ENCODE assay signal across 25 mouse cellular contexts in the genomic region with DNA sequence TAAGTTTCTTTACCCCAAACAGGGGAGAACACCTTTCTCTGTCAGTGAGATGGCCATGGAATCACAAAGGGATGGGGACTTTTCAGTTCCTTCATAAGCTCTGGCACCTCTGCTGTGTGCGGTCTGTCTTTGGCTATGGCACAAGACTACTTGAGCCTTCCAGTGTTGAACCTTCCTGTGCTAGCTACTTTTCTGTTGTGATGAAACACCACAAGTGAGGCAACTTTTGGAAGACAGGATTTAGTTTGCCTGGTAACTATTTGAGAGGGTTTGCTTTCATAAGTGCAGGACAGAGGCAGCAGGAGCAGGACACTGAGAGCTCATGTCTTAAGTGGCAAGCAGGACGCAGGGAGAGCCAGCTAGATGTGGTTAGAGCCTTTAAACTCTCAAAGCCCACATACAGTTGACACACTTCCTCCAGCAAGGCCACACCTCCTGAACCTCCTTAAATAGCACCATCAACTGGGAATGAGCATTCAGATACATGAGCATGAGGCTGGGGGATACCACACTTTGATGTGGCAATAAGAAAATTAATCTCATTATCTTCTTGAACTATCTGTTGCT.
DNase-seq lines count a peak whose midpoint lies in the region; ATAC-seq and TF ChIP-seq lines count a peak whose summit lies in the region.
"Had no signal": no experiment of that assay in that cellular context is flagged by ENCODE, and none has a peak within 500 bp of the region (broad histone marks: within the 10 kb centered on the region; RNA-seq: fewer than 3 reads in every experiment).

No protein-coding gene starts in this region.

- no peak for TF ChIP-seq CTCF in lung, adult 2 months (IDR thresholded peaks at IDR 0.05; ENCODE audit: insufficient read depth, low read length)

- H3K36me3 ChIP-seq in forebrain, embryonic 12.5 days (replicated peaks) = no peaks in the 10 kb centered on the region
- H3K36me3 ChIP-seq: heart, embryonic 10.5 days; heart, embryonic 13.5 days; hindbrain, embryonic 12.5 days; hindbrain, embryonic 15.5 days had no signal

- 71% methylated on average over 2 of the region's 2 CpGs for WGBS in lung, adult 2 months
- 92% methylated on average over 2 of the region's 2 CpGs for WGBS in forebrain, embryonic 12.5 days

- no peaks in the 10 kb centered on the region for H3K9me3 ChIP-seq in forebrain, embryonic 12.5 days
- H3K9me3 ChIP-seq: forebrain, embryonic 13.5 days; heart, embryonic 10.5 days; heart, embryonic 13.5 days; hindbrain, embryonic 12.5 days; hindbrain, embryonic 15.5 days had no signal

- peak; percentile 54 for ATAC-seq in megakaryocyte progenitor cell, adult 5-6 weeks (replicated peaks; ENCODE audit: poor library complexity)
- ATAC-seq in forebrain, embryonic 12.5 days (ENCODE audit: low FRiP score) = no peak
- ATAC-seq: CD4-positive, CD25-positive, alpha-beta regulatory T cell, adult 4 months; forebrain, embryonic 13.5 days; forebrain, embryonic 16.5 days; intestine, postnatal 0 days had no signal

- no peak overlapping the region for H3K27ac ChIP-seq in forebrain, embryonic 12.5 days
- H3K27ac ChIP-seq: forebrain, embryonic 13.5 days; gastrocnemius, adult 2 months; heart, adult 2 months; heart, embryonic 10.5 days; heart, embryonic 13.5 days; hindbrain, embryonic 12.5 days; hindbrain, embryonic 15.5 days had no signal

- no peak for TF ChIP-seq POLR2A in lung, adult 2 months (IDR thresholded peaks at IDR 0.05; ENCODE audit: borderline replicate concordance, extremely low read depth, low read depth, low read length)

- no peak overlapping the region for H3K9ac ChIP-seq in forebrain, embryonic 12.5 days
- H3K9ac ChIP-seq: forebrain, embryonic 13.5 days; heart, embryonic 13.5 days; hindbrain, embryonic 12.5 days; hindbrain, embryonic 15.5 days had no signal

- H3K4me1 ChIP-seq in lung, adult 2 months (ENCODE audit: control insufficient read depth, insufficient read depth, low read length) = no peaks in the 10 kb centered on the region
- no peaks in the 10 kb centered on the region for H3K4me1 ChIP-seq in forebrain, embryonic 12.5 days
- H3K4me1 ChIP-seq: forebrain, embryonic 13.5 days; heart, embryonic 10.5 days; heart, embryonic 13.5 days; hindbrain, embryonic 12.5 days; hindbrain, embryonic 15.5 days had no signal

- H3K27me3 ChIP-seq in forebrain, embryonic 12.5 days = no peaks in the 10 kb centered on the region
- H3K27me3 ChIP-seq: forebrain, embryonic 13.5 days; heart, embryonic 13.5 days; hindbrain, embryonic 12.5 days; hindbrain, embryonic 15.5 days had no signal

- H3K4me2 ChIP-seq in forebrain, embryonic 12.5 days = no peak overlapping the region
- H3K4me2 ChIP-seq: forebrain, embryonic 13.5 days; heart, embryonic 13.5 days; hindbrain, embryonic 12.5 days; hindbrain, embryonic 15.5 days had no signal

- peak; percentile 4 for DNase-seq in lung, postnatal 36 days
- DNase-seq in lung, adult 2 months = no peak
- DNase-seq in gonadal fat pad, adult 2 months (ENCODE audit: low read depth) = peak; percentile 56
- DNase-seq in cerebellum, adult 9-11 months = no peak
- DNase-seq: adrenal gland, adult 2 months; adrenal gland, postnatal 14 days; cerebellum, adult 11 months; cerebellum, adult 2 months; cerebellum, postnatal 10 days; cerebellum, postnatal 36 days; gastrocnemius, adult 2 months; gastrocnemius, postnatal 14 days; heart, adult 2 months; heart, postnatal 14 days; heart, postnatal 4 days had no signal

- H3K4me3 ChIP-seq in lung, adult 2 months (replicated peaks; ENCODE audit: extremely low read depth, low read depth, low read length) = no peak overlapping the region
- H3K4me3 ChIP-seq in forebrain, embryonic 12.5 days (replicated peaks) = no peak overlapping the region
- H3K4me3 ChIP-seq: forebrain, embryonic 13.5 days; gastrocnemius, adult 2 months; heart, adult 2 months; heart, embryonic 10.5 days; heart, embryonic 13.5 days; hindbrain, embryonic 12.5 days; hindbrain, embryonic 15.5 days had no signal

Comparison
In these comparisons a context has a peak if more than half of its experiments do, and no peak if none do; other contexts are left out.
1. DNase-seq: peak in lung, postnatal 36 days (single experiment) and gonadal fat pad, adult 2 months (single experiment); none in lung, adult 2 months (single experiment) and cerebellum, adult 9-11 months (single experiment).